Mouse (Mus musculus): ENCODE results near the gene Pgm2l1.

The Pgm2l1 gene

GRCm38 (mm10) chr7:100227158-100227875 is at the start of gene Pgm2l1:
Gene Pgm2l1 (plus strand): TSS chr7:100227394.
- peak; percentile 98 for DNase-seq

- DNase-seq, result peak; percentile 20 to 33
Observed at GRCm38 (mm10) chr7:100178016-100178890, 48.9 kb upstream of the Pgm2l1 start.

- peak in 1 of 2 experiments; percentile 10 for DNase-seq
Observed at GRCm38 (mm10) chr7:100178891-100179233, 48.3 kb upstream of the Pgm2l1 start.

GRCm38 (mm10) chr7:100179394-100179793 is 47.8 kb upstream of the Pgm2l1 start:
- no peak for DNase-seq

- DNase-seq, result no peak
Observed at GRCm38 (mm10) chr7:100179836-100180407, 47.3 kb upstream of the Pgm2l1 start.

- no peak for DNase-seq
Observed at GRCm38 (mm10) chr7:100181176-100181575, 46.0 kb upstream of the Pgm2l1 start.

- DNase-seq, result no peak
Observed at GRCm38 (mm10) chr7:100181614-100182013, 45.6 kb upstream of the Pgm2l1 start.

GRCm38 (mm10) chr7:100182388-100182787 is 44.8 kb upstream of the Pgm2l1 start:
- no peak for DNase-seq

- DNase-seq, result peak; percentile 51 to 75
Observed at GRCm38 (mm10) chr7:100187601-100188000, 39.6 kb upstream of the Pgm2l1 start.

GRCm38 (mm10) chr7:100190167-100190566 is 37.0 kb upstream of the Pgm2l1 start:
- no peak for DNase-seq

- peak; percentile 72 to 87 for DNase-seq
Observed at GRCm38 (mm10) chr7:100190778-100191177, 36.4 kb upstream of the Pgm2l1 start.

GRCm38 (mm10) chr7:100201191-100201590 is 26.0 kb upstream of the Pgm2l1 start:
- no peak for DNase-seq

GRCm38 (mm10) chr7:100203616-100204015 is 23.6 kb upstream of the Pgm2l1 start:
- DNase-seq, result no peak

- DNase-seq, result no peak
Observed at GRCm38 (mm10) chr7:100204871-100205270, 22.3 kb upstream of the Pgm2l1 start.

GRCm38 (mm10) chr7:100206144-100206543 is 21.1 kb upstream of the Pgm2l1 start:
- no peak for DNase-seq

GRCm38 (mm10) chr7:100207886-100208285 is 19.3 kb upstream of the Pgm2l1 start:
- DNase-seq, result no peak

- DNase-seq, result no peak
Observed at GRCm38 (mm10) chr7:100214310-100214709, 12.9 kb upstream of the Pgm2l1 start.

- peak; percentile 58 to 80 for DNase-seq
Observed at GRCm38 (mm10) chr7:100215116-100215732, 12.0 kb upstream of the Pgm2l1 start.

- peak; percentile 32 to 39 for DNase-seq
Observed at GRCm38 (mm10) chr7:100215976-100216375, 11.2 kb upstream of the Pgm2l1 start.

- DNase-seq, result no peak
Observed at GRCm38 (mm10) chr7:100216601-100217565, 10.3 kb upstream of the Pgm2l1 start.

- peak; percentile 68 to 69 for DNase-seq
Observed at GRCm38 (mm10) chr7:100227896-100228525, 817 bp downstream of the Pgm2l1 start.
